Mouse (Mus musculus) layer of hippocampus, postnatal 14 days (tissue): Measurements from ENCODE around the gene Os9. TPM values are rescaled to one million over a fixed set of nuclear protein-coding genes. Genes with fewer than 3 reads are reported as not detected.

Experiments used
- DNase-seq, 2 experiments: peaks; one replicate each; pipeline ENCODE4 v3.0.0; 2021 to 2022; ENCODE audit warnings: low spot score in 2 of 2, mixed read lengths in 1 of 2
- total RNA-seq, 2 experiments: library from RNA; stranded (reverse); gene quantifications; 2 replicates each; pipeline ENCODE4 v1.2.3; 2021

Gene Os9
- total RNA-seq, 2 experiments from 2014 or later, result 100 to 103 TPM

- DNase-seq, result no peak
Observed at GRCm38 (mm10) chr10:127120301-127121065, 448 bp downstream of the Os9 start.

- no peak for DNase-seq
Observed at GRCm38 (mm10) chr10:127119229-127119628, 1.7 kb downstream of the Os9 start.

- no peak for DNase-seq
Observed at GRCm38 (mm10) chr10:127118470-127118869, 2.5 kb downstream of the Os9 start.

- no peak for DNase-seq
Observed at GRCm38 (mm10) chr10:127115068-127115467, 5.9 kb downstream of the Os9 start.

DNA sequence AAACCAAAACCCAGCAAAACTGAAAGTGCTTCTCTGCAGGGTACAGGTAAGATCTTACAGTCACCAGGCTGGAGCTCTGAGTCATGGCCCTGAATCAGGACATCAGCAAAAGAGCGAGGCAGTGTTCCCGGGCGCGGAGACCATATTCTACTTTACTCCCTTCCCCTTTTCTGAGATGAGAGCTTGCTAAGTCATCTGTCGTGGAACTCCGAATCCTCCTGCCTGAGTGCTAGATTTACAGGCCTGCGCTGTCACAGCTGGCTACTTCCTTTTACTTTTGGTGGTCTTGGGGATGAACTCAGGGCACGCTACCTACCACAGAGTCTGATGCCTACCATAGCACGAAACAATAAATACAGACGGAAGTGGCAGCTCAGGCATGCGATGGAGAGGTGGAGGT, 6.5 kb downstream of the Os9 start:
- DNase-seq, result no peak

GRCm38 (mm10) chr10:127111001-127111887, 9.7 kb downstream of the Os9 start:
- no peak for DNase-seq

DNA sequence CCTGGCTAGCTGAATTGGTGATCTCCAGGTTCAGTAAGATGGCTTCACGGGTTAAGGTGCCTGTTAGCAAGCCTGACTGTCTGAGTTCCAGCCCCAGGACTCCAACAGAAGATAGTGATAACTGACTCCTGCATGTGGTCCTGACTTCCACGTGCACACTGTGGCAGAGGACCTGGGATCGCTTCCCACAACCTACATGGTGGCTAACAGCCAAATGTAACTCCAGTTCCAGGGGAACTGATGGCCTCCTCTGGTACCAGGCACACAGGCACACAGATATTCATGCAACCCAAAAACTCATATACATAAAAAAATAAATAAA, 12.7 kb downstream of the Os9 start:
- no peak for DNase-seq

DNA sequence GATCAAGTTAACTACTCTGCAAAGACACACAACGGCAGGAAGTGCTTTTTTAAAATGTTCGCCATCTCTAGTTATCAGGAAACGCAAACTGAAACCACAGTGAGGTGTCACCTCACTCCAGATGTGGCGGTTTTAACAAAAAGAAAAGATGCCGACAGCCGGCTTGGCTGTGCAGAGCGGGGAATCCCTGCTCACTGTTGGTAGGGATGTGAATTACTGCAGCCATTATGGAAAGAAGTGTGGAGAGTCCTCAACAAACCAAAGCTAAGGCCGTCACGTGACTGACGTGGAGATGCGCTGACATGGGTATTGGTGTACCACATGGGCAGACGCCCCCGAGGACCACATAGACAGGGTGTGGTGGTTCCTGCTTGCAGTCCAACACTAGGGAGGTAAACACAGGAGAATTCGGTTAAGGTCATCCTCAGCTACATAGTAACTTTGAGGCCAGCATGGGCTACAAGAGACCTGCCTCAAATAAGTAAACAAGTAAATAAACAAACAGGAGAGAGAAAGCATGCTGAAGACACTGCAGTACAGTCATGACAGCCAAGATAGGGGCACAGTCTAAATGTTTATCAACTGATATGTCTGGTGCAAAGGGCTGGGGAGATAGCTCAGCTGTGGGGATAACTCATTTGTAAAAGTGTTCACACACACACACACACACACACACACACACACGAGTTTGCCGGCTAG, 13.2 kb downstream of the Os9 start:
- no peak for DNase-seq

- no peak for DNase-seq
Observed at GRCm38 (mm10) chr10:127103631-127104030, 17.3 kb downstream of the Os9 start.

DNA sequence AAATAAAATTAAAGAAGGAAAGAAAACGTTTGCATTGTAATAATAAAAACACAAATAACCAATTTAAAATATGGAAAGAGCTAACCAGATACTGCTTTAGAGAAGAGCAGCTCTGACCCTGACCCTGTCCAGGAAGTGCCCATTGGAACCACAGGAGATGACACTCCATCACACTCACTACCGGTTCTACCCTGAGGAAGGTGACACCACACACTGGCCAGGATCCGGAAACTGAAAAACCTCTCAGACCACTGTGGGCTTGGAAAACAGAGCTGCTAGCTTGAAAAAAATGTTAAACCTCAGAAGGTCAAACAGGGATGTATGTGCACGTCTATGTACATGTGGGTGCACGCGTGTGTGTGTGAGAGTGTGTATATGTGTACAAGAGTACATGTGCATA, 19.8 kb downstream of the Os9 start:
- no peak for DNase-seq

- DNase-seq, result no peak
Observed at GRCm38 (mm10) chr10:127100414-127100813, 20.5 kb downstream of the Os9 start.

- no peak for DNase-seq
Observed at GRCm38 (mm10) chr10:127099868-127100267, 21.1 kb downstream of the Os9 start.

DNA sequence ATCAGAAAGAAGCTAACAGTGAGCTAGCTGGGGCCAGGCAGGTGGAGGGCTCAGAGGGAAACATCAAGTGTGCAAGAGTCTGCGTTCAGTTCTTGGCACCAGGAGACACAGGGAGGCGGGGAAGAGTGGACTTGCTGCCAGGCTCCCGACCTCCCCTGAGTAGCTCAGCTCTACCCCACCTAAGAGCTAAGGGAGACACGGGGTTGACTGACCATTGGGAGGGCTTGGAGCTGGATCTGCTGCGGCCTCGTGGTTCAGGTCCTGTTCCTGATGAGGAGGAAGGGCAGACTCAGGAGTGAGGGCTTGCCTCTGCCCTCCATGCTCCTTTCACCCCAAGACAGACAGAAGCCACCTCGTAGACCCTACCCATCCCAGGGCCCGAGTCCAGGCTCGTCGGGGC, 21.7 kb downstream of the Os9 start:
- no peak for DNase-seq

DNA sequence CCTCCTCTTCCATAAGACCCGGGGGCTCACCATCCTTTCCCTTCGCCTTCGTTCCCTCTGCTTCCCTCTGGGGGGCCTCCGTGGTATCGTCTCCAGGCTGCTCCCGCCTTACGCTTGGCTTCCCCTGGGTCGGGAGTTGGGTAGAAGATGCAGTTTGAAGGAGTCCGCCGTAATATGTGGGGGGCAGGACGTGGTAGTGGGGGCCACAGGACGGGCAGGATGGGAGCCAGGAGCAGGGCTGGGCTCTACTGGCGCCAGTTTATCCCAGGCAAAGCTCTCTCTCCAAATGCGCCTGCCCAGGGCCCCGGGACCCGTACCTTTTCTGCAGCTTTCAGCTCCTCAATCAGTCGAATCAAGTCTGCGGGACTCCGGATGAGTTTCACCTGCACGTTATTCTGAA, 22.4 kb downstream of the Os9 start:
- DNase-seq, result no peak

DNA sequence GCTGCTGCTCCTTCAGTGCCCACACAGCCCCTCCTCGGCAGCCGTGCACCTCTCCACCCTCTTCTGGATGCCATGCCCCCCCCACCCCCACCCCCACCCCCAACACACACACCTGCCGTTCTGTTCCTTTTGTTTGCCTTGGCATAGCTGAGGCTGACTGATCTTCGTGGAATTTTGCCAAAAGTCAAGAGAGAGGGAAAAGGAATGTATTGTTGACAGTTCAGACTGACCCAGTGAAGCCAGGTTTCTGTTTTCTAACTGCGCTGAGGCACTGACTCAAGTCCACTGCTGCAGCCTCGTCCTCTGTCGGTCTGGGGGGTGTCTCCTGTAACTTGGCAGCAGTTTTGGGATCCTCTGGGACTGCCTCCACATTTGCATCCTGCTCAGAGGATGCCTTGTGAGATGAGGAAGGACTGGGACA, 26.5 kb downstream of the Os9 start:
- DNase-seq, result peak in 1 of 2 experiments; percentile 38

GRCm38 (mm10) chr10:127092742-127093141, 28.2 kb downstream of the Os9 start:
- no peak for DNase-seq

DNA sequence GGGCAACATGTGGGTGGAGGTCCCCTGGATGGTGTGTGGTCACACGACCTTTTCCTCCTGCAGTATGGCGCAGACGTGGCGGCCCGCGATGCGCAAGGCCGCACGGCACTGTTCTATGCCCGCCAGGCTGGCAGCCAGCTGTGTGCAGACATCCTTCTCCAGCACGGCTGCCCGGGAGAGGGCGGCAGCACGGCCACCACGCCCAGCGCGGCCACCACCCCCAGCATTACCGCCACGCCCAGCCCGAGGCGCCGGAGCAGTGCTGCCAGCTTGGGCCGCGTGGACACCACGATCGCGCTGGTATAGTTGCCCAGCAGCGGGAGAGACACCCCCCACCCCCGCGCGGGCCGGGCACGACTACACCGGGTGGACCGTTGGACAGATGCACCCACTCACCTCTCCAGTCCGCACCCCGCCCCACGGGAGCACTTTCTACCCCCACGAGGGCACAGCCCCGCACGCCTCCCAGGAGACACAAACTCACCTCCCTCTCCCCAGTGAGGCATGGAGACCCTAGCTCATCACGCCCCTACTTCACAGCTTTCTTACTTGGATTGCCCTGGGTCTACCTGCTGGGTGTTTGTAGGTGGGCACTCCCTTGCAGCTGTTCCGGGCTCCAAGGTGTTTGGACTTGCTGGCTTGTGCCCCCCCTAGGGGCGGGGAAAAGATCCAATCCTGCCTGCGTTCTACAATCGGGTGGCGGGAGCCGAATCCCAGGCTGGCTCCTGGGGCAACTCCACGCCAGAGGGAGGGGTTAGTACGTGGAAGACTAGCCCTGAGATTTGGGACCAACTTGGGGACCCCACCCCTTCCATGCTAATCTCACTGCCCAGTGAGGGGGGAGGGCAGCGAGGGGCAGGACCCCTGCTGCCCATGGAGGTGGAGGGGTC, 29.2 kb downstream of the Os9 start:
- peak in 1 of 2 experiments; percentile 31 for DNase-seq

DNA sequence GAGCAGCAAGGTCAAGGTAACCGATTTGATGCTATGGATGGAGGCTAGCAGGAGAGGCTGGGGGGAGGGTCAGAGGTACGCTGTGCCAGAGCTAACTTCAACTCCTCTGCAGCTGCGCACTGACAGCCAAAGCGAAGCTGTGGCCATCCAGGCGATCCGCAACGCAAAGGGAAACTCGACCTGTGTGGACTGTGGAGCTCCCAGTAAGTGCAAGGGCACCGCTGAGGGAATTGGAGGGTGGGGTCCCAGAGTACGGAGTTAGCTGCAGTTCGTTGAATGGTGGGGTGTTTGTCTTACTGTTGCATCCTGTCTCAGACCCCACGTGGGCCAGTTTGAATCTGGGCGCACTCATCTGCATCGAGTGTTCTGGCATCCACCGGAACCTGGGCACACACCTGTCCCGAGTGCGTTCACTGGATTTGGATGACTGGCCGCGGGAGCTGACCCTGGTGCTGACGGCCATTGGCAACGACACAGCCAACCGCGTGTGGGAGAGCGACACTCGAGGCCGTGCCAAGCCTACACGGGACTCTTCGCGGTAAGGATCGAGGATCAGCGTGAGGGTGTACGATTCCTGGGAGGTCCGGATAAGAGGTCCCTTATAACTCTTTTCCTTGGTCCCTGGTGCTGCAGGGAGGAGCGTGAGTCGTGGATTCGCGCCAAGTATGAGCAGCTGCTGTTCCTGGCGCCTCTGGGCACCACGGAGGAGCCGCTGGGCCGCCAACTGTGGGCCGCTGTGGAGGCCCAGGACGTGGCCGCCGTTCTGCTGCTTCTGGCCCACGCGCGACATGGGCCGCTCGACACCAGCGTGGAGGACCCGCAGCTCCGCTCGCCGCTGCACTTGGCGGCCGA, 30.1 kb downstream of the Os9 start:
- peak in 1 of 2 experiments; percentile 62 for DNase-seq

GRCm38 (mm10) chr10:127085633-127086032, 35.3 kb downstream of the Os9 start:
- no peak for DNase-seq

DNA sequence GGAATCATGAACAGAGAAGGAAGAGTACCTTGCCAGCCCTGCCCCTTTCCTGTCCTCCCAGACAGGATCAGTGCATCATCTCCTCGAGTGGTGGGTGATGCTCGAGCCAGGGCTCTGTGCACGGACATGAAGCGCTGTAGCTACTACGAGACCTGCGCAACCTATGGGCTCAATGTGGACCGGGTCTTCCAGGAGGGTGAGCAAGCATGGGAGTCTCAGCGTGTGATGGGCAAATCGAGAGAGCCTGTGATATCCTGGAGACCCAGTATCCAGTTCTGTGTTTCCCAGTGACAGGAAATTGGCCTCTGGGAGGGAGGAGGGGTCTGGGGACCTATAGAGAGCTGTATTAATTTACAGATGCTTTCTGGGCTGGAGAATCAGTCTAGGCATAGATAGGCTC, 35.9 kb downstream of the Os9 start:
- DNase-seq, result no peak
